Mouse (Mus musculus) ES-E14 (cell line): ENCODE results near the gene Commd1.

Experiments used
- CHD2 ChIP-seq: IDR thresholded peaks from 2 replicates; pipeline ENCODE4 v1.6.1; 2014; ENCODE audit warnings: mild to moderate bottlenecking, low read depth, low read length, inconsistent platforms
- HCFC1 ChIP-seq: IDR thresholded peaks from 2 replicates; pipeline ENCODE4 v1.6.1; 2012; ENCODE audit warnings: low read length, inconsistent platforms, borderline replicate concordance; ENCODE audit not compliant: insufficient read depth
- ZC3H11A ChIP-seq: IDR thresholded peaks from 2 replicates; pipeline ENCODE4 v1.6.1; 2012; ENCODE audit warnings: low read depth, mild to moderate bottlenecking, inconsistent platforms, low read length, borderline replicate concordance
- ZNF384 ChIP-seq: IDR thresholded peaks from 2 replicates; pipeline ENCODE4 v1.6.1; 2012; ENCODE audit warnings: low read depth, low read length, inconsistent platforms

GRCm38 (mm10) chr11:22854571-22854970 lies 127.6 kb downstream of the Commd1 start:
- TF ChIP-seq HCFC1 (no peak), CHD2 (no peak), ZC3H11A (no peak), ZNF384 (no peak)
